Mouse (Mus musculus) brain, embryonic 14.5 days (tissue): ENCODE measurements around the gene Efcab11.

Experiments
- CTCF ChIP-seq: fragments of 200-500 bp; IDR thresholded peaks from 2 replicates; pipeline ENCODE4 v1.5.1; 2012; ENCODE audit warnings: inconsistent platforms, mild to moderate bottlenecking, moderate library complexity, borderline replicate concordance; ENCODE audit not compliant: insufficient read depth, insufficient read length; ENCODE audit errors: extremely low read depth
- POLR2A ChIP-seq: fragments of 200-500 bp; IDR thresholded peaks from 2 replicates; pipeline ENCODE4 v1.6.1; 2012; ENCODE audit warnings: mild to moderate bottlenecking, inconsistent platforms, borderline replicate concordance; ENCODE audit not compliant: poor library complexity, insufficient read depth, insufficient read length, severe bottlenecking; ENCODE audit errors: extremely low read depth

- TF ChIP-seq POLR2A (no peak), CTCF (no peak)
These were observed 28.2 kb downstream of the Efcab11 start for GRCm38 (mm10) chr12:99856011-99856410.
